Mouse (Mus musculus) Patski (cell line): ENCODE data around the gene Tdgf1. TPM values are rescaled to one million over a fixed set of nuclear protein-coding genes. Genes with fewer than 3 reads are reported as not detected.

Experiments used
- ATAC-seq: fragments of 100-300 bp; one replicate; pipeline ENCODE4 v1.8.0; 2021
- CTCF ChIA-PET: fragments of 350-600 bp; sonication (Branson Sonifier 250); formaldehyde crosslinking; loops from one replicate; lab custom pipeline; 2022; ENCODE audit warnings: inconsistent platforms; lab: Charles Lee
- POLR2A ChIA-PET: fragments of 350-600 bp; sonication (Branson Sonifier 250); formaldehyde crosslinking; loops from one replicate; lab custom pipeline; 2022; ENCODE audit warnings: antibody characterized with exemption, inconsistent platforms; lab: Charles Lee
- DNase-seq: peaks from one replicate; pipeline ENCODE4 v3.0.0-alpha.2; 2011; ENCODE audit warnings: low read depth, low spot score
- H3K27me3 ChIP-seq: fragments of 371-371 bp; one replicate; pipeline ENCODE4 v1.5.1; 2021
- CTCF ChIP-seq: fragments of 100-300 bp; IDR thresholded peaks from one replicate; pipeline ENCODE4 v1.5.1; 2021
- in situ Hi-C: fragments of 300-500 bp; cut with MboI; formaldehyde crosslinking; loops from 3 replicates; pipeline ENCODE4 v1.11.1; 2018; ENCODE audit warnings: low pct_unique_long_range_greater_than_20kb, mixed read lengths
- polyA plus RNA-seq: library from polyadenylated mRNA; unstranded; gene quantifications from one replicate; pipeline ENCODE4 v1.2.3, GENCODE M21; 2021

Tdgf1 gene
- polyA plus RNA-seq, 1 experiment from 2014 or later = not detected

DNA sequence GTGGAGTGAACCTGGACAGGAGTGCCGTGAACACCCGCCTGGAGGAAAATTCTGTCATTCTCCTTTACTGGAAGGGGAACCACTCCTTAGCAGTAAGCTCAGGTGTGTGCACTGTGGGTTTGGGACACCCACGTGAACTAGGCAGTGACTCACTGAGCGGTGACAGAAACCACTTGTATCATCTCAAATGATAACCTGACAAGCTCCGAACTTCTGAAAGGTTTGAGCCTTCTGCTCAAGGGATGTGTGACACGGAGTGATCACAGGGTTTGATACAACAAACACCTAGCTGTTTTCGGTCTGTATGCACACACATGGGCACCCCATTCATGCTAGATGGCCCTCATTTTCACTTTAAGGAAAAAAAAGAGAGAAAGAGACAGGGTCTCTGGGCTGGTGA lies 29.2 kb downstream of the Tdgf1 start, which contains the start of gene Fam240a:
Gene Fam240a (minus strand): TSS at position 76 of the 400 bp plus-strand sequence.
- DNase-seq = no peak
- TF ChIP-seq CTCF = no peak
- no peak for ATAC-seq
- peaks cover 4% of the 10 kb centered on the region for H3K27me3 ChIP-seq
- in situ Hi-C loops = loop anchor here (5.0 kb wide), 1 partner anchor 141 kb away; the partner anchor contains the start of gene Ccrl2
- ChIA-PET POLR2A (no interaction called here), CTCF (no interaction called here)

DNA sequence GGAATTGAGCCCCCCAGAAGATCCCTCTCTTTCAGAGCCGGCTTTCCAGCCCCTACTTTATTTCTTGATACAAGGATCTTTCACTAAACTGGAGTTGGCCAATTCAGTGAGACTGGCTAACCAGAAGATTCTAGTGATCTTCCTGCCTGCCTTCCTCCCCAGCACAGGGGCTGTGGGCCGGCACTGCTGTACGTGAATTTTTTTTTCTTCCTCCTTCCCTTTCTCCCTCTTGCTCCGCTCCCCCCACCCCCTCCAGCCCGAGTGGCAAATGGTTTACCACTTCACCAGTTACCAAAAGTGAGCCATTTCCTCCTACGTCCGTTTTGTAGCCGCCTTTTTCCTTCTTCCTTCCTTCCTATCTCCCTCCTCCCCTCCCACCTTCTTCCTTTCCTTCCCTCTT lies 30.5 kb downstream of the Tdgf1 start:
- peaks cover 4% of the 10 kb centered on the region for H3K27me3 ChIP-seq
- POLR2A ChIA-PET = no interaction called here
- no peak for TF ChIP-seq CTCF
- DNase-seq (no peak), ATAC-seq (no peak)
- CTCF ChIA-PET = no interaction called here
- in situ Hi-C loops = loop anchor here (5.0 kb wide), 1 partner anchor 142 kb away; the partner anchor contains the start of gene Ccrl2

DNA sequence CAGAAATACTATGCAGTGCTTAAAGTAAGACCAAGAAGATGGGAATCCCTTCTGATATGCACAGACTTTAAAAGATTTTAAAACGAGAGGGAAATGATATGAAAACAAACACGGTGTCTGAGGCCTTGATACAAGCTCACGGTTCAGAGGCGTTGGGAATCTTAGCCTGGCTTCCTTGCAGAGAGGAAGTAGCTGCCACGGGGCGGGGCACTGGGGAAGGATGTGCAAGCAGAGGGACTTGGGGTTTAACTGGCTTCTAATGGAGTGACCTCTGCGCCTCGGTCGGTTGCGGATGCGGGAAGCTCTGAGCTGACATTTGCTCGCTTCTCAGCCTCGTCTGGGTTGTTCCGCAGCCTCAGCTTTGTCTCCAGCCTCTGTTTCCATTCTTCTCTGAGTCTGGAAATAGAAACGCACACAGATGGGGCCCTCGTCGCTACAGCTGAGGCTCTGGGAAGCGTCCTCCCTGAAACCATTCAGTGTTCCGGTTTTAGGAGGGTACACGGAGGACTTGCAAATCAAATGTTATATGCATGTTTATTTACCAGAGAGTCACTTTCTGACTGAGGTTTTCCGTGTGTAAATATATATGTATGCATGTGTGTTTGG lies 31.2 kb downstream of the Tdgf1 start:
- ATAC-seq = no peak
- no peak for DNase-seq
- in situ Hi-C loops = loop anchor here (5.0 kb wide), 1 partner anchor 143 kb away; the partner anchor contains the start of gene Ccrl2
- TF ChIP-seq CTCF = no peak
- ChIA-PET CTCF (no interaction called here), POLR2A (no interaction called here)
- H3K27me3 ChIP-seq = peaks cover 4% of the 10 kb centered on the region

DNA sequence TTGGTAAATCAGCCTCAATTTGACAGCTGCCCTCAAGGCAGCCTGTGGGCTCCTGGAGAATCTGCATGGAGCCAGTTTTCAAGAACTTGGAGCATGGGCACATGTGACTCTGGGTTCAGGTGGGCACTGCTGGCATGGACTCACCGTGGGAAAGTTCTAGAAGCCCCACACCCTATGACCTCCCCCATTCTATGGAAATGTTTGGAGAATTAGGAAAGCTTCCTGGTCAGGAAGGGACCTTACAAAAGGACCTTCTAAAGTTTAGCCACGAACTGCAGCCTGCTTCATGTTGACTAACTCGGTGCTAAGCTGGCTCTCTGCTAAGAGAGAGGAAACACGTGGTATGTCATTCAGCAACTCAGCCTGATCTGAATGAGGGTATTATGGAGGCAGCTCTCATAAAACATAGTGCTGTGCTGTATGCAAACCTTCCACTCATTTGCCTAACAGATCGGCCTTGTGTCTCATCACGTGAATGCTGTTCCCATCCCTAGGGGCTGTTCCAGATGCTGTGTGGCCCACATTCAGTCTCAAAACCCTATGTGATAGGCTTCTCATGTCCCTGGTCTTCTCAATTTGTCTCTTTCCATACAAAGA lies 36.5 kb downstream of the Tdgf1 start:
- DNase-seq = no peak
- ChIA-PET CTCF (interaction anchor here (3.3 kb wide), 1 partner anchor 13 kb away, joined by 9 read pairs; no protein-coding TSS in a partner anchor), POLR2A (no interaction called here)
- ATAC-seq = no peak
- in situ Hi-C loops = no loop called here
- TF ChIP-seq CTCF = no peak
- H3K27me3 ChIP-seq = peaks cover 4% of the 10 kb centered on the region

DNA sequence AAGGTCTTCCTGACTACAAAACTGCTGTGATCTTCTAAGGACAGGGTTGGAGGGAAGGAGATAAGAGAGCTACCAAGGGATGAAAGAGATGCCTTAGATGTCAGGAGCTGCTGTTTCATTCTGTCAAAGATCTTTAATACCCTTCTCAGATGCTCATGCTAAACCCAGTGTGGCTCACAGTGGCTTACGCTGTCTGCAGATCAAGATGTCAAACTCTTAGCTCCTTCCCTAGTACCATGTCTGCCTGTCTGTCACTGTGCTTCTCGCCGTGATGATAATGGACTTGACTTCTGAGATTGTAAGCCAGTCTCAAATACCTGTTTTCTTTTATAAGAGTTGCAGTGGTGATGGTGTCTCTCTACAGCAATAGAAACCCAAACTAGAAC lies 37.3 kb downstream of the Tdgf1 start:
- in situ Hi-C loops = no loop called here
- ATAC-seq (no peak), DNase-seq (no peak)
- CTCF ChIA-PET = interaction anchor here (3.3 kb wide), 1 partner anchor 14 kb away, joined by 9 read pairs; no protein-coding TSS in a partner anchor
- H3K27me3 ChIP-seq = peaks cover 4% of the 10 kb centered on the region
- POLR2A ChIA-PET = no interaction called here
- TF ChIP-seq CTCF = no peak

DNA sequence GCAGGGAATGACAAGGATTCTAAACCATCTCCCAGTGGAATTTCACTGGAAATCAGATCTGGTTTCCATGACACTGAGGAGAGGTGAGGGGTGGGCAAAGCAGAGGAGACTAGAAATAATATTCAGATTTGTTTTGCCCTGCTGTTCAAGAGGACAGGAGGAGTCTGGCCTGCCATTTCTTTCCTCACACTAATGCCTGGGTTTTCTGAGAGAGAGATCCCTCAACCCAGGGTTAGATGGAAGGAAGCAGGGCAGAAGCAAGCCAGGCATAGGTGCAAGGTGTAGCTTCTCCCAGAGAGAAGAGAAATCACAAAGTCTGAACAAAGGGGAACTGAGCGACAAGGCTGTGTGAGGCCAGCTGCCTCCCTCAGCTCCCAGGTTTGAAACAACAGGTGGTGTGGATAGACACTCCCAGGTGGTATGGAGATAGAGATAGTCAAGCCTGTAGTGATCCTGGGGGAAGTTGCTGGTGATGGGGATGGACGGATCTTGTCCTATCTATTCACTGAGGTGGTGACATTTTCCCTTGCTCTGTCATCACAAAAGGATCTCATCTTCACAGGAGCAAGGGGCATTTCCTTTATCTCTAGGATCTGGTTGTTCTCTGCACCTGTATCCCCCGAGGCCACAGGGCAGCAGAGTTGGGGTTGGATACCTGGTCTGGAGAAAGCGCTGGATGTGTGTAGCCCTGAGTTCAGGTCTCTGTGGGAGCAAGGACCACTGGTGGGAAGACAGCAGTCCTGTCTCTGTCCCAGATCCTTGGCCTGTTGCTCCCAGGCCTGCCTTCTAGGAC lies 37.9 kb downstream of the Tdgf1 start:
- ChIA-PET CTCF (interaction anchor here (3.3 kb wide), 1 partner anchor 15 kb away, joined by 9 read pairs; no protein-coding TSS in a partner anchor), POLR2A (no interaction called here)
- H3K27me3 ChIP-seq = peaks cover 4% of the 10 kb centered on the region
- TF ChIP-seq CTCF = no peak
- ATAC-seq (no peak), DNase-seq (no peak)
- in situ Hi-C loops = no loop called here

DNA sequence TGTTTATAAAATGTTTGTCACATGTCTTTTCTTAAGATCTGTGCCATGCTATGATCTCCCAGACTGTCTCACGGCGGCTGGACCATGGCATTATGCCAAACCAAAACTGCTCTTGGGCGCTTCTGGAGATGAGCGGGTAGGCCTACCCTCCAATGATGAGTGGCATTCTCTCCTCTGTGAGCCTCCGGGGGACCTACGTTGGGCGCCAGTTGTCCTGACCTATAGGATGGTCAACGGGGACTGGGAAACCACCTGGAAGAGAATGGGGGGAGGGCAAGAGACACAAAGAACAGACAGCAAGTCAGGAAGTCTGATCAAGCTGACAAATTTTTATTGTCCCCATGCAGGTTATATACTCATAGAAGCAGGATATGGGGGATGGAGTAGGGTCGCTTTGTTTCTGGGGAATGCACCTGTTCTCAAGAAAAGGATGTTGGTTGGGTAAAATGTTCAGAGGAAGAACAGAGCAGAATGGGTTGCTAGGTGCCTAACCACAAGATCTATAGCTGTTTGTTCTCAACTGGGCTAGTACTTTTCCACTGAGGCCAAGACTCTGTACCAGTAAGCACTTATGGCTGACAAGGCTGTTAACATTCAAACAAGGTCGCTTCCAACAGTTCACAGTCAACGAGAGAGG lies 38.6 kb downstream of the Tdgf1 start:
- TF ChIP-seq CTCF = no peak
- ChIA-PET POLR2A (no interaction called here), CTCF (interaction anchor here (3.3 kb wide), 1 partner anchor 15 kb away, joined by 9 read pairs; no protein-coding TSS in a partner anchor)
- DNase-seq (no peak), ATAC-seq (no peak)
- in situ Hi-C loops = no loop called here
- H3K27me3 ChIP-seq = peaks cover 4% of the 10 kb centered on the region

DNA sequence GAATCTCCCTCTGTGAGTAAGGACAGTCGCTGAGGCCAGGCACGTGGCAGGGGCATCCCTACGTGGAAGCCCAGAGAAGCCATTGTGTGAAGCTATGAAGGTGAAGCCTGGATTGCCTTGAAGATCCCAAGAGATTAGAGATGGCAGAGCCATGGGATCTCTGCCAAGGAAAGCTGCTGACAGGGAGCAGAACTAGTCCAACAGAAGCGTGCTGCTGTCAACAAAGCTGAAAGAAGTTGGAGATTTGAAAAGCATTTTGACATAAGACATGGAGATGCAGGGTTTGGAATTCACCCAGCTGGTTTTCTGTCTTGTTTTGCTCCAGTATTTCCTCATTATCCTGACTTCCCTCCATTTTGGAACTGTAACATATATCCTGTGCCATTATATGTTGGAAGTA lies 43.7 kb downstream of the Tdgf1 start:
- ChIA-PET CTCF (interaction anchor here (0.8 kb wide), 1 partner anchor 21 kb away, joined by 3 read pairs; no protein-coding TSS in a partner anchor), POLR2A (no interaction called here)
- no peak for TF ChIP-seq CTCF
- H3K27me3 ChIP-seq = no peaks in the 10 kb centered on the region
- in situ Hi-C loops = no loop called here
- DNase-seq = no peak
- no peak for ATAC-seq

DNA sequence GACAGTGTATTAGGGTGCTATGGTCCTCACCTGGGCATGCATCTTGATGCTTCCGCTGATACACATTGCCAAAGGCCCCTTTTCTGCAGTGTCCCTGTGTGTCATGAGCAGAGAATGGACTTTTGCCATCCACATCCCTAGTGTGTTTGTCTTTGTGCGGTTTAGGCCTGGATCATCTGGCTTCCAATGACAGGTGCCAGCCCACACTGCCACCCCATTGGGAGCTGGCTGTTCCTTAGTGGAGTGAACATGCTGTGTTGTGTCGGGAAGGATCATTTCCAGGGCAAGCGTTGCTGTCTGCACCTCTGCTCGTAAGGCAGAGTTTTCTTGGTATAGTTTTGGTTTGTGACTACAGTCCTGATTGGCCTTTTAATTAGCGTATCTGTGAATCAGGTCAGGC lies 44.8 kb downstream of the Tdgf1 start:
- in situ Hi-C loops = no loop called here
- no peaks in the 10 kb centered on the region for H3K27me3 ChIP-seq
- no peak for ATAC-seq
- DNase-seq = no peak
- ChIA-PET POLR2A (no interaction called here), CTCF (interaction anchor here (1.2 kb wide), 1 partner anchor 67 kb away, joined by 3 read pairs; no protein-coding TSS in a partner anchor)
- TF ChIP-seq CTCF = no peak

DNA sequence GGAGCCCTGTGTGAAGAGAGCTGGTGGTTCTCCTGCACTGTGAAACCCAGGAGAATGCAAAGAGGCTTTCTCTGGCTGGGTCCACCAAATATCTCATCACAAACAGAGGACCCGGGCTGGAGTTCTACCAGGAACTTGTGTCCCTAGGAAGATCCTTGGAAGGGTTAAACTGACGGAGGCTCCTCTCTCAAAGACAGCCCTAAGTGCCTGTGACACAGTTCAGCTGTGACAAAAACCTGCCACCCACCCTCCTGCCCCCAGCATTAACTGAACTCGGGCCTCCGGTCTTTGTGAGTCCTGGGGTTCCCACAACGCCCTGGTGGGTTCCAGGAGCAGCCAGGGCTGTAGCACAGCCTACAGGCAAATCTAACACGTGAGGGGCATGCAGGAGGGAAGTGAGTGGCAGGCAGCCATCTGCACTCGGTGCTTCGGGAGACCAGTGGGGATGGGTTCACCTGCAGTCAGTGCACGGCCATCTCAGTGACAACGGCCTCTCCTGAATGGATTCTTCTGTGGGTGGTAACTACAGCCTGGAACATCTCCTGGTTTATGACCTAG lies 46.4 kb downstream of the Tdgf1 start:
- no peak for DNase-seq
- CTCF ChIA-PET = no interaction called here

More for the DNA sequence above, 46.4 kb downstream of the Tdgf1 start:
- POLR2A ChIA-PET = no interaction called here
- in situ Hi-C loops = no loop called here
- ATAC-seq = no peak
- no peaks in the 10 kb centered on the region for H3K27me3 ChIP-seq
- no peak for TF ChIP-seq CTCF
